Comparison of ENCODE assay signal across 11 mouse cellular contexts in genomic region chr10:21628555-21628954, GRCm38 (mm10). TPM values are rescaled to one million over a fixed set of nuclear protein-coding genes. Genes with fewer than 3 reads are reported as not detected.
DNase-seq lines count a peak whose midpoint lies in the region; ATAC-seq lines count a peak whose summit lies in the region.
"Had no signal": no experiment of that assay in that cellular context is flagged by ENCODE, and none has a peak within 500 bp of the region (broad histone marks: within the 10 kb centered on the region; RNA-seq: fewer than 3 reads in every experiment).

No protein-coding gene starts in this region.

- H3K9me3 ChIP-seq in heart, embryonic 15.5 days (replicated peaks): no peaks in the 10 kb centered on the region
- no peaks in the 10 kb centered on the region for H3K9me3 ChIP-seq in hindbrain, embryonic 10.5 days
- no peaks in the 10 kb centered on the region for H3K9me3 ChIP-seq in forebrain, embryonic 12.5 days

- H3K27me3 ChIP-seq in heart, embryonic 15.5 days: peaks cover 3% of the 10 kb centered on the region; the same call in 1 of the 2 replicates
- no peaks in the 10 kb centered on the region for H3K27me3 ChIP-seq in hindbrain, embryonic 10.5 days (ENCODE audit: insufficient read depth, poor library complexity, severe bottlenecking)
- no peaks in the 10 kb centered on the region for H3K27me3 ChIP-seq in forebrain, embryonic 12.5 days

- no peaks in the 10 kb centered on the region for H3K36me3 ChIP-seq in heart, embryonic 15.5 days
- no peaks in the 10 kb centered on the region for H3K36me3 ChIP-seq in hindbrain, embryonic 10.5 days
- H3K36me3 ChIP-seq in forebrain, embryonic 12.5 days (replicated peaks): no peaks in the 10 kb centered on the region

- no peak overlapping the region for H3K27ac ChIP-seq in heart, embryonic 15.5 days
- H3K27ac ChIP-seq in hindbrain, embryonic 10.5 days: no peak overlapping the region
- no peak overlapping the region for H3K27ac ChIP-seq in forebrain, embryonic 12.5 days

- 54% methylated on average over 5 of the region's 5 CpGs for WGBS in heart, embryonic 15.5 days
- 78% methylated on average over 5 of the region's 5 CpGs for WGBS in hindbrain, embryonic 10.5 days
- WGBS in forebrain, embryonic 12.5 days: 82% methylated on average over 5 of the region's 5 CpGs

- 0 out of 2 replicates have a peak, but pooled peaks cover 2% of the 10 kb centered on the region for H3K4me1 ChIP-seq in heart, embryonic 15.5 days (replicated peaks)
- H3K4me1 ChIP-seq in hindbrain, embryonic 10.5 days (replicated peaks): no peaks in the 10 kb centered on the region
- no peaks in the 10 kb centered on the region for H3K4me1 ChIP-seq in forebrain, embryonic 12.5 days

- peak; percentile 81 for DNase-seq in layer of hippocampus, adult 11-12 months (ENCODE audit: low spot score)
- no peak for DNase-seq in layer of hippocampus, adult 9-10 months (ENCODE audit: low spot score)
- DNase-seq in adrenal gland, postnatal 14 days: peak; percentile 80
- peak; percentile 82 for DNase-seq in lung, postnatal 10 days
- DNase-seq in hindbrain, embryonic 10.5 days (ENCODE audit: low spot score): no peak
- no peak for DNase-seq in embryo, embryonic 11 days

- ATAC-seq in heart, embryonic 15.5 days (replicated peaks; ENCODE audit: insufficient number of reproducible peaks, insufficient read depth, low FRiP score, low read depth): peak; percentile 70; the same call in 1 of the 2 replicates
- ATAC-seq in forebrain, embryonic 12.5 days (ENCODE audit: low FRiP score): no peak

- H3K4me3 ChIP-seq in heart, embryonic 15.5 days: no peak overlapping the region
- H3K4me3 ChIP-seq in hindbrain, embryonic 10.5 days: no peak overlapping the region
- no peak overlapping the region for H3K4me3 ChIP-seq in forebrain, embryonic 12.5 days (replicated peaks)

- H3K9ac ChIP-seq in heart, embryonic 15.5 days: no peak overlapping the region
- H3K9ac ChIP-seq in forebrain, embryonic 12.5 days: no peak overlapping the region

- no peak overlapping the region for H3K4me2 ChIP-seq in heart, embryonic 15.5 days
- H3K4me2 ChIP-seq in forebrain, embryonic 12.5 days: no peak overlapping the region

RNA-seq across cellular contexts. Expression of gene 1700020N01Rik, which starts 35.6 kb away (rescaled TPM):
- total RNA-seq in adrenal gland, postnatal 14 days (2021): not detected in 2 replicates
- polyA plus RNA-seq in heart, embryonic 15.5 days (2015; fragmentation: Nextera tagmentation; extraction: Ambion mirVana): not detected in 2 replicates
- not detected in 2 replicates for polyA plus RNA-seq in hindbrain, embryonic 10.5 days (2016; fragmentation: Nextera tagmentation; extraction: Ambion mirVana)
- not detected in 2 replicates for polyA plus RNA-seq in forebrain, embryonic 12.5 days (2016; fragmentation: Nextera tagmentation; extraction: Ambion mirVana)
- total RNA-seq: MEL had no signal
- polyA plus RNA-seq: cortical plate, adult 2 months; intestine, embryonic 14.5 days had no signal

Comparison
In these comparisons a context has a peak if more than half of its experiments do, and no peak if none do; other contexts are left out.
1. DNase-seq: peak in layer of hippocampus, adult 11-12 months (single experiment), adrenal gland, postnatal 14 days (single experiment) and lung, postnatal 10 days (single experiment); none in layer of hippocampus, adult 9-10 months (single experiment), hindbrain, embryonic 10.5 days (single experiment) and embryo, embryonic 11 days (single experiment).